Mouse (Mus musculus): Measurements from ENCODE around the gene Zfp316. TPM values are rescaled to one million over a fixed set of nuclear protein-coding genes. Genes with fewer than 3 reads are reported as not detected.

Gene Zfp316
- polyA plus RNA-seq (2012; rRNA removed) = 15.0 and 18.3 TPM in 2 replicates

GRCm38 (mm10) chr5:143269363-143270150, at the start of gene Zfp316:
Zfp316 (minus strand) TSS chr5:143270022.

GRCm38 (mm10) chr5:143314730-143315513, 45.1 kb upstream of the Zfp316 start, which contains the start of gene E130309D02Rik:
E130309D02Rik (minus strand) TSS chr5:143315360.

DNA sequence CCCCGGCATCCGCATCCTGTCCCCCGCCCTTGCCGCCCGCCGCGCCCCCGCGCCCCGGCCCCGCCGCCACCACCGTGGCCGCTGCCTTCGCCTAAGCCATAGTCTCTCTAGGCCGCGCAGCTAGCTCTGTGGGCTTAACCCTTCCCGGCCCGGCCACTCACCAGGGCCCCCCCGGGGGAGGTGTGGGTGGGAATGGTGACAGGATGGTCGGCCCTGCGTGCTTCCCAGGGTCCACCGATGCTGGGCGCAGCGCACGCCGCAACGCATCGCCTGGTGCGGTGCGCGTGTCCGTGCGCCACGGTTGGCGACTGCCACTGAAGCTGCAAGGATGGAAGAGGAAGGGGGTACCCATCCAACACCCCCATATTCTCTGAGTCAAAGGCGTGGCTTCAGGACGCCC, 23.6 kb upstream of the Zfp316 start, which contains the start of gene Zfp853:
TSS of gene Zfp853 (minus strand) at position 220 of the 400 bp plus-strand sequence.

DNA sequence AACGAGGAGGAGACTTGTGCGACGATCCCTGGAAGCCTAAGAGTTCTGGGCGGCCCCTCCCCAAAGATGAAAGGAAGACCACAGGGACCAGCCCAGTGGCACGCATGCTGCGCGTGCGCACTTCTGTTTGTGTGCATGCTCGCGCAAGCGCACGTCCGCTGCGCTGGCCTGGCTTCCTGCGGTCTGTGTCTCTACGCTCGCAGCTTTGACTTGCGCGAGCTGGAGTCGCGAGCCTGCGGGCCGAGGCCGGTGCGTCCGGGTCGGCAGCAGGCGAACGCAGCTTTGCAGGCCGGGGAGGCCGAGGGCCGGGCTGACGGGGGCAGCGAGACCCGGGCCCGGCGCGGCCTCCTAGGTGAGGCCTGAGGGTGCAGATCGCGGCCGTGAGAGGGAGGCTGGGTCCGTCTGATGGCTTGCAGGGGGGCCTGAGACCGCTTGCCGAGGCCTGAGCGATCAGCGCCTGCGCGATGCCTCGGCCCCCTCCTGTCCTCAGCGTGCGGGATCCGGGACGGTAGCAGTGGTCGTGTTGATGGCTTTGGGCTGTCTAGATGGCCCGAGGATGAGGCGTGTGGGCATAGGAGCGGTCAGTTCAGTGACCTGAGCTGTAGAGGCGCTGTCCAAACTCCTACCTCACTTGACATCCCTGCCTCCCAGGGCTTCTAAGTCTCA, 34.7 kb downstream of the Zfp316 start, which contains the start of gene Zfp12:
TSS of gene Zfp12 (plus strand) at position 136 of the 666 bp plus-strand sequence.

DNA sequence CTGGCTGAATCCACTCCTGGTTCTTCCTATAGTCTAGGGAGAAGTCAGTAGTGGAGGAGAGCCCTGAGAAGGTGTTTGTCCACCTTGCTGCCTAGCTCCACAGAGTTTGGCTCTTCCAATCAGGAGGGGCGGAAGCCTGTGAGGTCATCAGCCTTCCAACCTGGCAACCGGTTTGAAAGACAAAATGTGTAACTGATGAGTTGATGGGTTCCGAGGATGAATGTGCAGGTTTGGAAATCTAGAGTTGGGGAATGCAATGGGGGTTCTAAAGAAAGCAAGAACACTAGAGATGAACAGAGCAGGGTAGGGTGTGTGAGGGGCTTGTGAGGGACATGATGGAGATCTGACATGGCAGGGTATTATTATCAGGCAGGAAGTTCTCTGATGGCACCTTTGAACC, 43.0 kb downstream of the Zfp316 start, which contains the start of gene Spdye4a:
TSS of gene Spdye4a (minus strand) at position 101 of the 400 bp plus-strand sequence.

Other genes starting within 250 kb of the Zfp316 start
- gene Rnf216, start 157.0 kb downstream of the Zfp316 start, polyA plus RNA-seq (2012; rRNA removed) = 24.1 and 25.7 TPM in 2 replicates
- gene Olfr718-ps1, start 122.4 kb downstream of the Zfp316 start, polyA plus RNA-seq (2012; rRNA removed) = not detected in 2 replicates
- gene Rbak, start 89.2 kb downstream of the Zfp316 start, polyA plus RNA-seq (2012; rRNA removed) = 17.1 and 17.5 TPM in 2 replicates
- gene Spdye4b, start 89.0 kb downstream of the Zfp316 start, polyA plus RNA-seq (2012; rRNA removed) = not detected in 2 replicates
- not detected in 2 replicates for gene Spdye4a, start 43.1 kb downstream of the Zfp316 start, polyA plus RNA-seq (2012; rRNA removed)
- gene Zfp12, start 34.9 kb downstream of the Zfp316 start, polyA plus RNA-seq (2012; rRNA removed) = 28.1 TPM in 2 replicates
- 7.9 and 8.2 TPM in 2 replicates for gene Zfp853, start 23.6 kb upstream of the Zfp316 start, polyA plus RNA-seq (2012; rRNA removed)
- 15.8 and 18.7 TPM in 2 replicates for gene E130309D02Rik, start 45.3 kb upstream of the Zfp316 start, polyA plus RNA-seq (2012; rRNA removed)
- 55.5 and 60.8 TPM in 2 replicates for gene Zdhhc4, start 59.2 kb upstream of the Zfp316 start, polyA plus RNA-seq (2012; rRNA removed)
- 2.0 and 2.4 TPM in 2 replicates for gene Grid2ip, start 87.3 kb upstream of the Zfp316 start, polyA plus RNA-seq (2012; rRNA removed)
- gene Kdelr2, start 133.8 kb upstream of the Zfp316 start, polyA plus RNA-seq (2012; rRNA removed) = 46.2 and 52.4 TPM in 2 replicates
- gene Daglb, start 194.6 kb upstream of the Zfp316 start, polyA plus RNA-seq (2012; rRNA removed) = 15.4 and 15.8 TPM in 2 replicates